Mouse (Mus musculus) neural tube, embryonic 11.5 days (tissue): ENCODE measurements around the gene Sertm1. TPM values are rescaled to one million over a fixed set of nuclear protein-coding genes. Genes with fewer than 3 reads are reported as not detected.

Experiments
- ATAC-seq: fragments of 200-750 bp; cut with Nextera tagmentation; 2 replicates; pipeline ENCODE4 v1.8.0; 2017; ENCODE audit warnings: moderate number of reproducible peaks, mild to moderate bottlenecking, moderate TSS enrichment, moderate library complexity; ENCODE audit not compliant: insufficient read depth, low FRiP score, low TSS enrichment
- DNase-seq: peaks from one replicate; pipeline ENCODE4 v3.0.0-alpha.2; 2015; ENCODE audit warnings: low spot score
- H3K27ac ChIP-seq: fragments of 300-500 bp; sonication (generic); 2 replicates; pipeline ENCODE4 v1.5.1; 2014; ENCODE audit warnings: low read depth, mild to moderate bottlenecking, low read length
- H3K27me3 ChIP-seq: fragments of 300-500 bp; sonication (generic); 2 replicates; pipeline ENCODE4 v1.6.1; 2014; ENCODE audit warnings: mild to moderate bottlenecking, low read length, mixed read lengths; ENCODE audit not compliant: control insufficient read depth, insufficient read depth
- H3K36me3 ChIP-seq: fragments of 300-500 bp; sonication (generic); 2 replicates; pipeline ENCODE4 v1.6.1; 2014; ENCODE audit warnings: mild to moderate bottlenecking, low read length, moderate library complexity, mixed read lengths; ENCODE audit not compliant: control insufficient read depth, insufficient read depth
- H3K4me1 ChIP-seq: fragments of 300-500 bp; sonication (generic); 2 replicates; pipeline ENCODE4 v1.6.1; 2014; ENCODE audit warnings: low read length, mixed read lengths; ENCODE audit not compliant: control insufficient read depth, insufficient read depth
- H3K4me2 ChIP-seq: fragments of 300-500 bp; sonication (generic); 2 replicates; pipeline ENCODE4 v1.6.1; 2014; ENCODE audit warnings: low read depth, mild to moderate bottlenecking, moderate library complexity
- H3K4me3 ChIP-seq: fragments of 300-500 bp; sonication (generic); 2 replicates; pipeline ENCODE4 v1.5.1; 2014; ENCODE audit warnings: low read depth, low read length
- H3K9ac ChIP-seq: fragments of 300-500 bp; sonication (generic); 2 replicates; pipeline ENCODE4 v1.6.1; 2014; ENCODE audit warnings: mild to moderate bottlenecking, low read length
- H3K9me3 ChIP-seq: fragments of 300-500 bp; sonication (generic); 2 replicates; pipeline ENCODE4 v1.6.1; 2016; ENCODE audit warnings: low read length; ENCODE audit not compliant: control insufficient read depth
- WGBS: fragments of 180-500 bp; shearing (Covaris S2); extraction: QIAGEN DNeasy Blood & Tissue Kit; methylation state at CpG from one replicate; pipeline ENCODE4 v1.1.7; 2014; 5-methylcytosine and 5-hydroxymethylcytosine counted together
- polyA plus RNA-seq: library from polyadenylated mRNA; unstranded; fragments of >200 nt; fragmentation: Nextera tagmentation; extraction: Ambion mirVana; gene quantifications from 2 replicates; pipeline ENCODE4 v1.2.1, GENCODE M21; 2014

The Sertm1 gene
- 0.29 and 0.57 TPM in 2 replicates for polyA plus RNA-seq

DNA sequence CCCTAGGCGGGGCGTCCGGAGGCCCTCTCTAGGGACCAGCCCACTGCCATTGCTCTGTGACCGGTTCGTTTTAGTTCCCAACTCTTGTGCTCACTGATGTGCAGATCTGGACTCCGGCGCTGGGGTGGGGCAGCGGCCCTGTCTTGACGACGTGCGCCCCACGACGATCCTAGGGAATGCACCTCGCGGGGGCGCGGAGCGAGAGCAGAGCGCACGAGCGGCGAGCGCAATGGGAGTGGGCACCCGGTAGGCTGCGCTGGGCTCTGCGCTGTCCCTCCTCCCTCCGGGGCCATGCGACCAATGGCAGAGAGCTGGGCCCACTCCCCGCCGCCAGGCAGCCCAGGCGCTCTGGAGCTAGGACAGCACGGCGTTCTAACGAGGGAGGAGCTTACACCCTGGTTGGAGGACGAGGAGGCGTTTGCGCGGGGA lies at the start of gene Sertm1:
Gene Sertm1, minus strand, starts transcription at position 245 of the 429 bp plus-strand sequence.
- H3K36me3 ChIP-seq: no peaks in the 10 kb centered on the region
- under 1% methylated on average over 31 of the region's 38 CpGs for WGBS
- peaks cover 12% of the 10 kb centered on the region for H3K27me3 ChIP-seq
- H3K9ac ChIP-seq: peak within 1 kb of the TSS; percentile 47
- peak; percentile 99 for ATAC-seq
- H3K4me3 ChIP-seq: peak within 1 kb of the TSS; percentile 47
- no peak within 1 kb of the TSS for H3K27ac ChIP-seq
- H3K4me1 ChIP-seq: peaks cover 5% of the 10 kb centered on the region; the same call in 1 of the 2 replicates
- DNase-seq: peak; percentile 83
- H3K4me2 ChIP-seq: peak within 1 kb of the TSS; percentile 85
- no peaks in the 10 kb centered on the region for H3K9me3 ChIP-seq

- Histone ChIP-seq H3K9me3 (no peaks in the 10 kb centered on the region), H3K4me3 (no peak overlapping the region), H3K36me3 (no peaks in the 10 kb centered on the region), H3K4me2 (no peak overlapping the region), H3K27ac (no peak overlapping the region), H3K4me1 (no peaks in the 10 kb centered on the region), H3K27me3 (no peaks in the 10 kb centered on the region), H3K9ac (no peak overlapping the region)
- WGBS: 59% methylated on average over 3 of the region's 3 CpGs
- DNase-seq: no peak
- no peak for ATAC-seq
These were observed 49.3 kb upstream of the Sertm1 start for GRCm38 (mm10) chr3:54964948-54965506.

DNA sequence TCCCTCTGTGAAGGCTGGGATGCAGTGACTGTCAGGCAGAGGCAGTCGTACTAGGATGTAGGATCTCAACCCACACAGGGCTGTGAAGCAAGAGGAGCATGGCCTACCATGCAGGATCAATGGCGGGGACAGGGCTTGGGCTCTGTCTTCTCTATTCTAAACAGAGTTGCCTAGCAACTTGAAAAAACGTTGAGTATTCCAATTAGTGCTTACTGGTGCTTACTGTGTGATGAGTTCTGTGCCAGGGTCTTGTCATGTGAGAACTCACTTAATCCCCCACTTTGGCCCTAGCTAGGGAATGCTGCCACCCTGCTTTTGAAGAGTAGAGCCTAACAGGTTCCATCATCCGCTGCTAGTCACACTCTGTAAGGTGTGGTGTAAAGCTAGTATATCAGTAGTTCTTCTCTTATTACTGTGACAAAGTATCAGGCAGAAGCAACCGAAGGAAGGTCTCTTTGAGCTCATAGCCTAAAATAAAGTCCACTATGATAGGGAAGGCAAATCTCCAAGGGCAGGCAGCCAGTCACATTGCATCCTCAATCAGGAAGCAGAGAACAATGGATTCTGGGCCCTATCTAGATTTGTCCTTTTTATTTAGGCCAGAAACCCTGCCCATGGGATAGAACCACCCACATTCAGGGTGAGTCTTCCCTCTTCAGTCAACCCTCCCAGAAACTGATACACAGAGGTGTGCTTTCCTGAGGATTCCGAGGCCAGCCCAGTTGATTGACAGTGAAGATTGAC lies 27.6 kb upstream of the Sertm1 start:
- Histone ChIP-seq H3K4me1 (no peaks in the 10 kb centered on the region), H3K36me3 (no peaks in the 10 kb centered on the region), H3K9me3 (no peaks in the 10 kb centered on the region), H3K27ac (no peak overlapping the region), H3K27me3 (no peaks in the 10 kb centered on the region), H3K4me3 (no peak overlapping the region), H3K9ac (no peak overlapping the region), H3K4me2 (no peak overlapping the region)
- DNase-seq (no peak), ATAC-seq (no peak)
- 78% methylated on average over 6 of the region's 6 CpGs for WGBS

DNA sequence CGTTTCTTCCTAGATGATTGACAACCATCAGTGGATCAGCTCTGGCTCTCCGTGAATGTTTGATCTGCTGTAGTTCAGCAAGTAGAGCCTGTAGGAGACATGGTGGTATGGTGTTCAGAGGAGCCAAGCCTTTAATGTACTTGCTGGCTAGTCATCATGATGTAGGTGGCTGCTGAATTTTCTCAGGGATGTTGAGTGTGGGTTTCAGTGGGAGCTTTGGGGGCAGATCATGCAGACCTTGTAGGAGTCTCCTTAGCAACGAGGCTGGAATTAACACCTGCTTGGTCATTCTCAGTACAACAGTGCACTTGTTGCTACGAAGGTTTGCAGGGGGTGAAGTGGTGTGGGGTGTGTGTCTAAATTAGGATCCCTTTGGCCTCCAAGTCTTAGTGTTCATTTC lies 18.8 kb upstream of the Sertm1 start:
- no peak overlapping the region for H3K4me3 ChIP-seq
- H3K36me3 ChIP-seq: no peaks in the 10 kb centered on the region
- DNase-seq: no peak
- H3K9ac ChIP-seq: no peak overlapping the region
- no peak overlapping the region for H3K27ac ChIP-seq
- H3K27me3 ChIP-seq: no peaks in the 10 kb centered on the region
- WGBS: 78% methylated on average over 4 of the region's 4 CpGs
- no peaks in the 10 kb centered on the region for H3K4me1 ChIP-seq
- no peak for ATAC-seq
- no peak overlapping the region for H3K4me2 ChIP-seq
- no peaks in the 10 kb centered on the region for H3K9me3 ChIP-seq

DNA sequence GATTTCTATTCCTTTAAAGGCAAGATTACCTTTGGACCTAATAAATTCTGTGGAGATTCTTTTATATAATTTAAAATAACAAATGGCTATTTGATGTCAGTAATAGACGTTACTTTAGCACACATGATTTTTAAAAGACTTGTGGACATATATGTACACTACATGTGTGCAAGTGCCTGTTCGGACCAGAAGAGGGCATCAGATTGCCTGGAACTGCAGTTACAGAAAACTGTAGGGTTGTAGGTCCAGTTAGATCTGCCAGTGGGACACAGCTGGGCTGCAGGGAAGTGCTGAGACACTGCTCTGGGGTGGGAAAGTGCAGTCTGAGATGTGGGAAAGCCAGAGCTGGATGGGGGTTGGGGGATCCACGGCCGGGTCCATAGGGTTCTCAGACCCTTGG lies 16.9 kb upstream of the Sertm1 start:
- Histone ChIP-seq H3K9me3 (no peaks in the 10 kb centered on the region), H3K4me1 (no peaks in the 10 kb centered on the region), H3K36me3 (no peaks in the 10 kb centered on the region), H3K27ac (no peak overlapping the region), H3K9ac (no peak overlapping the region), H3K4me3 (no peak overlapping the region), H3K27me3 (no peaks in the 10 kb centered on the region), H3K4me2 (no peak overlapping the region)
- DNase-seq (no peak), ATAC-seq (no peak)
- WGBS: 92% methylated on average over 4 of the region's 4 CpGs

DNA sequence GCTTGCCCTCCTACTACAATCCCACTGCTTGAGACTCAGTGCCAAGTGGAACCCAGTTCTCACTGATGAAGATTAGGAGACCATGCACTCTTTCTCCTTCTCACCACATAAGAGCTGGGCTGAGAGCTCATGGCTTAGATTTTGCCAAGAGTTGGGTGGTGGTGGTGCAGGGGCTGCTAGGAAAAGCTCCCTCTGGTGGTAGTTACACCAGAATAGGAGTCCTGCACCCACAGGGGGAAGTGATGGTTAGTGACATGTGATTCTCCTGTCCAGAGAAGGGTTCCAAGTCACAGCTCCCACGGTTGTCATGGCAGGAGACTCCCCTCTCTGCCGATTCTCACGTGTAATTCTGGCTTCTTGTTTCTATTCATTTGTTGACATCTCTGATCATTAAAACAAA lies 4.7 kb upstream of the Sertm1 start:
- no peak overlapping the region for H3K9ac ChIP-seq
- WGBS: 77% methylated on average over 3 of the region's 3 CpGs

GRCm38 (mm10) chr3:54914845-54915642 lies 643 bp downstream of the Sertm1 start:
- no peak overlapping the region for H3K27ac ChIP-seq
- peak; percentile 41; the same call in 1 of the 2 replicates for ATAC-seq
- peak overlapping the region; percentile 47 for H3K9ac ChIP-seq
- peaks cover 12% of the 10 kb centered on the region for H3K27me3 ChIP-seq
- H3K9me3 ChIP-seq: no peaks in the 10 kb centered on the region
- H3K36me3 ChIP-seq: no peaks in the 10 kb centered on the region
- H3K4me3 ChIP-seq: peak overlapping the region; percentile 47
- peak overlapping the region; percentile 85 for H3K4me2 ChIP-seq
- DNase-seq: peak; percentile 35
- WGBS: under 1% methylated on average over 31 of the region's 31 CpGs
- H3K4me1 ChIP-seq: peaks cover 5% of the 10 kb centered on the region; the same call in 1 of the 2 replicates

More for the DNA sequence above, 4.7 kb upstream of the Sertm1 start:
- no peak overlapping the region for H3K27ac ChIP-seq
- no peak overlapping the region for H3K4me2 ChIP-seq
- no peaks in the 10 kb centered on the region for H3K36me3 ChIP-seq
- no peak overlapping the region for H3K4me3 ChIP-seq
- no peaks in the 10 kb centered on the region for H3K27me3 ChIP-seq
- no peaks in the 10 kb centered on the region for H3K4me1 ChIP-seq
- H3K9me3 ChIP-seq: no peaks in the 10 kb centered on the region
- DNase-seq (no peak), ATAC-seq (no peak)

GRCm38 (mm10) chr3:54908878-54909277 lies 6.8 kb downstream of the Sertm1 start:
- no peak for ATAC-seq
- H3K4me2 ChIP-seq: no peak overlapping the region
- H3K9me3 ChIP-seq: no peaks in the 10 kb centered on the region
- no peak overlapping the region for H3K9ac ChIP-seq
- 0 out of 2 replicates have a peak, but pooled peaks cover 3% of the 10 kb centered on the region for H3K27me3 ChIP-seq
- no peak overlapping the region for H3K4me3 ChIP-seq
- 86% methylated on average over 1 of the region's 1 CpGs for WGBS
- no peak for DNase-seq
- no peak overlapping the region for H3K27ac ChIP-seq
- H3K4me1 ChIP-seq: no peaks in the 10 kb centered on the region
- no peaks in the 10 kb centered on the region for H3K36me3 ChIP-seq
